Mouse (Mus musculus) splenic B cell, adult 2 months (primary cell): Measurements from ENCODE around the gene Tmem88.
A peak's percentile ranks its signal among the peaks of the same experiment; 100 is the strongest.

ENCODE experiments used
- DNase-seq: peaks from one replicate; pipeline ENCODE4 v3.0.0-alpha.2; 2011; ENCODE audit warnings: low read depth, low spot score
- H3K27me3 ChIP-seq: 2 replicates; pipeline ENCODE4 v1.6.1; 2012; ENCODE audit warnings: mild to moderate bottlenecking, low read length, moderate library complexity, mixed read lengths; ENCODE audit not compliant: control insufficient read depth, poor library complexity, insufficient read depth, severe bottlenecking
- H3K36me3 ChIP-seq: 2 replicates; pipeline ENCODE4 v1.6.1; 2012; ENCODE audit warnings: mild to moderate bottlenecking, low read length, moderate library complexity, mixed read lengths; ENCODE audit not compliant: control insufficient read depth, poor library complexity, insufficient read depth, severe bottlenecking

Tmem88 gene

GRCm38 (mm10) chr11:69411538-69412203 is 13.6 kb upstream of the Tmem88 start:
- H3K36me3 ChIP-seq = no peaks in the 10 kb centered on the region
- no peaks in the 10 kb centered on the region for H3K27me3 ChIP-seq
- DNase-seq = peak; percentile 71

DNA sequence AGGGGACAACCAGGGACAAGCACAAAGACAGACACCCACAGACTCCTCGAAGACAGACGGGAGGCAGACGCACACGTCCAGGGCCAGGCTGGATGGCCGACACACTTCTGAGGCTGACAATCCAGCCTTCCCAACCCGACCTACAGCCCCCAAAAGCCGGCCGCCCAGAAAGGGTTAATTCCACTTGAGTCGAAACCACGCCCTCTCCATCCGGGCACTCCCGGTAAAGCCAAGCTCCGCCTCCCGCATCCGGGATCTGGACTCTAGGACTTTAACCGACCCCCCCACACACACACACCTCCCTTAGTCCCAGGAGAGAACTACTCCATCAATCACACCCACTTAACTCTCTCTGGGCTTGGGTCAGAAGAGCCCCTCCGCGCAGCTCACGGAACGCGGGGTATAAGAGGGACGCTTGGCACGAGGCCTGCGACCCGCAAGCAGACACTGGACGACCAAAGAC is 13.1 kb upstream of the Tmem88 start:
- Histone ChIP-seq H3K27me3 (no peaks in the 10 kb centered on the region), H3K36me3 (no peaks in the 10 kb centered on the region)
- DNase-seq = peak; percentile 91

- peak; percentile 93 for DNase-seq
- Histone ChIP-seq H3K36me3 (no peaks in the 10 kb centered on the region; the same call in 1 of the 2 replicates), H3K27me3 (no peaks in the 10 kb centered on the region)
These were observed 12.5 kb upstream of the Tmem88 start for GRCm38 (mm10) chr11:69410310-69411072.

- no peak for DNase-seq
- no peaks in the 10 kb centered on the region for H3K27me3 ChIP-seq
- peaks cover 5% of the 10 kb centered on the region for H3K36me3 ChIP-seq
These were observed 11.9 kb upstream of the Tmem88 start for GRCm38 (mm10) chr11:69410045-69410309.

- Histone ChIP-seq H3K36me3 (peaks cover 7% of the 10 kb centered on the region), H3K27me3 (no peaks in the 10 kb centered on the region)
- DNase-seq = peak; percentile 98
These were observed 11.5 kb upstream of the Tmem88 start for GRCm38 (mm10) chr11:69409378-69410044.

- Histone ChIP-seq H3K36me3 (peaks cover 8% of the 10 kb centered on the region), H3K27me3 (no peaks in the 10 kb centered on the region)
- DNase-seq = peak; percentile 95
These were observed 10.7 kb upstream of the Tmem88 start for GRCm38 (mm10) chr11:69408541-69409377.

- H3K27me3 ChIP-seq = no peaks in the 10 kb centered on the region
- DNase-seq = no peak
- H3K36me3 ChIP-seq = peaks cover 9% of the 10 kb centered on the region
These were observed 9.6 kb upstream of the Tmem88 start for GRCm38 (mm10) chr11:69407724-69408004.

- peak; percentile 15 for DNase-seq
- peaks cover 9% of the 10 kb centered on the region for H3K36me3 ChIP-seq
- no peaks in the 10 kb centered on the region for H3K27me3 ChIP-seq
These were observed 9.1 kb upstream of the Tmem88 start for GRCm38 (mm10) chr11:69406867-69407723.

GRCm38 (mm10) chr11:69406282-69406681 is 8.2 kb upstream of the Tmem88 start:
- Histone ChIP-seq H3K36me3 (peaks cover 9% of the 10 kb centered on the region), H3K27me3 (no peaks in the 10 kb centered on the region)
- DNase-seq = peak; percentile 19

GRCm38 (mm10) chr11:69405397-69406200 is 7.6 kb upstream of the Tmem88 start:
- DNase-seq = peak; percentile 17
- Histone ChIP-seq H3K27me3 (no peaks in the 10 kb centered on the region), H3K36me3 (peaks cover 9% of the 10 kb centered on the region)

DNA sequence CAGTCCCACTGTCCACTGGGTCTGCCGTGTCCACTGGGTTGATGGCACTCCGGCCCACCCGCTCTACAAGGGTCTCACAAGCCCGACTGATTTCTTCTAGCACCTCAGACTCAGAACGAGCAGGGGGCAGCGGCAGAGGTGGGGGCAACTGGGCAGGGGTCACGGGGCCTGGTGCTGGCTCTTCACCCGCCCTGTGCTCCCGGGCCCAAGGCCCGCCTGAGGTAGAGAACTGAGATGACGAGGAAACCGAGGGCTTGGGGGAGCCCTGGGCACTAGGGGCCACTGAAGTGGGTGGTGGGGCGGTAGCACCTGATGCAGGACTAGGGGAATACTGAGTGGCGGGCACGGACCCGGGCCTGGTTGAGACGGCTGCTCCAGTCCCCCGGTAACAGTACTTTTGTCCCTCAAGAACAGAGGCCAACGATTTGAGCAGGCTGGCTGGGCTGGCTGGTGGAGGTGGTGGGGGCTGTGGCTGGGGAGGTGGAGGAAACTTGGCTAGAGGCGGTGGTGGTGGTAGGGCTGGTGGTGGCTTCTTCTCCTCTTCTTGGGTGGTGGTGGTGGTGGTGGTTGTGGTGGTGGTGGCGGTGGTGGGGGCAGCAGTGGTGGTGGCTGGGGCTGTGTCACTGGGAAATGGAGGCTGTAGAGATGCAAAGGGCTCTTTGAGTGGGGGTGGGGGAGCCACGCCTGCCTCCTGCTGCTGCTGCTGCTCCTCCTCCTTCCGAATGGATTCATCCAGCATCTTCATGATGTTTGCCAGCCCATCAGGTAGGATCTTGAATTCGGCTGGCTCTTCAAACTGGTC is 6.8 kb upstream of the Tmem88 start:
- DNase-seq = peak; percentile 14
- Histone ChIP-seq H3K27me3 (no peaks in the 10 kb centered on the region), H3K36me3 (peaks cover 9% of the 10 kb centered on the region)

- H3K36me3 ChIP-seq = peaks cover 9% of the 10 kb centered on the region
- DNase-seq = peak; percentile 21
- H3K27me3 ChIP-seq = no peaks in the 10 kb centered on the region
These were observed 5.9 kb upstream of the Tmem88 start for GRCm38 (mm10) chr11:69403691-69404594.
